Mouse (Mus musculus) bone marrow, adult 2 months (tissue): ENCODE data around the gene Spata32.

Experiments
- CTCF ChIP-seq: fragments of 200-500 bp; IDR thresholded peaks from 2 replicates; pipeline ENCODE4 v1.5.1; 2011; ENCODE audit warnings: low read length, control low read depth; ENCODE audit not compliant: control insufficient read depth, insufficient read depth
- POLR2A ChIP-seq: fragments of 200-500 bp; IDR thresholded peaks from 2 replicates; pipeline ENCODE4 v1.6.1; 2011; ENCODE audit warnings: low read depth, mild to moderate bottlenecking, control low read depth, low read length, borderline replicate concordance; ENCODE audit not compliant: control insufficient read depth

DNA sequence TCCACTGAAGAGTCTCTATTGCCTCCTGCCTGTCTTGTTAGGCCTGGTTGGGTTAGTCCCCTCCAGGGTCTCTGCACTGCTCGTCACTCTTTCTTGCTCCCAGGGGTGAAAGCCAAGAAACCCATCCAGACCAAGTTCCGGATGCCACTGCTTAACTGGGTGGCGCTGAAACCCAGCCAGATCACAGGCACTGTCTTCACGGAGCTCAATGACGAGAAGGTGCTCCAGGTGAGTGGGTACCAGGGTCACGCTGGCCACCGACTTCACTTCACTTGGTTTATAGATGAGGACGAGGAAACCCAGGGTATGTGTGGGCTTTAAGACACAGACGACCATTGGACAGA is 24.4 kb downstream of the Spata32 start:
- TF ChIP-seq CTCF (no peak), POLR2A (no peak)
